Mouse (Mus musculus) stomach, embryonic 16.5 days (tissue): ENCODE data around the gene Cnn2. TPM values are rescaled to one million over a fixed set of nuclear protein-coding genes. Genes with fewer than 3 reads are reported as not detected.
"Not testable (repeated sequence)": the region's sequence is repeated elsewhere in the genome, so short reads cannot be mapped to it uniquely, and the experiment has no call there.

ENCODE experiments used
- ATAC-seq: fragments of 200-750 bp; cut with Nextera tagmentation; 2 replicates; pipeline ENCODE4 v1.8.0; 2017; ENCODE audit warnings: moderate number of reproducible peaks, moderate TSS enrichment; ENCODE audit not compliant: insufficient read depth, low FRiP score
- H3K27ac ChIP-seq: fragments of 300-500 bp; sonication (generic); 2 replicates; pipeline ENCODE4 v1.5.1; 2014; ENCODE audit warnings: low read length
- H3K27me3 ChIP-seq: fragments of 300-500 bp; sonication (generic); 2 replicates; pipeline ENCODE4 v1.6.1; 2014; ENCODE audit warnings: low read length, control low read depth, mixed read lengths; ENCODE audit not compliant: control insufficient read depth, insufficient read depth
- H3K36me3 ChIP-seq: fragments of 300-500 bp; sonication (generic); 2 replicates; pipeline ENCODE4 v1.6.1; 2014; ENCODE audit warnings: low read length; ENCODE audit not compliant: control insufficient read depth, insufficient read depth
- H3K4me1 ChIP-seq: fragments of 300-500 bp; sonication (generic); 2 replicates; pipeline ENCODE4 v1.6.1; 2014; ENCODE audit warnings: low read length, control low read depth, mixed read lengths; ENCODE audit not compliant: control insufficient read depth, insufficient read depth
- H3K4me2 ChIP-seq: fragments of 300-500 bp; sonication (generic); 2 replicates; pipeline ENCODE4 v1.6.1; 2014; ENCODE audit warnings: low read depth, low read length, mixed read lengths
- H3K4me3 ChIP-seq: fragments of 300-500 bp; sonication (generic); replicated peaks from 2 replicates; pipeline ENCODE4 v1.5.1; 2014; ENCODE audit warnings: mild to moderate bottlenecking, low read length
- H3K9ac ChIP-seq: fragments of 300-500 bp; sonication (generic); 2 replicates; pipeline ENCODE4 v1.6.1; 2014; ENCODE audit warnings: low read length
- H3K9me3 ChIP-seq: fragments of 300-500 bp; sonication (generic); replicated peaks from 2 replicates; pipeline ENCODE4 v1.6.1; 2016; ENCODE audit warnings: low read length, control low read depth; ENCODE audit not compliant: control insufficient read depth
- WGBS: fragments of 180-500 bp; shearing (Covaris S2); extraction: QIAGEN DNeasy Blood & Tissue Kit; methylation state at CpG from one replicate; pipeline ENCODE4 v1.1.7; 2014; 5-methylcytosine and 5-hydroxymethylcytosine counted together
- polyA plus RNA-seq: library from polyadenylated mRNA; unstranded; fragments of >200 nt; fragmentation: Nextera tagmentation; extraction: Ambion mirVana; gene quantifications from 2 replicates; pipeline ENCODE4 v1.2.1, GENCODE M21; 2015

Gene Cnn2
- polyA plus RNA-seq, 1 experiment from 2014 or later: 333 TPM

DNA sequence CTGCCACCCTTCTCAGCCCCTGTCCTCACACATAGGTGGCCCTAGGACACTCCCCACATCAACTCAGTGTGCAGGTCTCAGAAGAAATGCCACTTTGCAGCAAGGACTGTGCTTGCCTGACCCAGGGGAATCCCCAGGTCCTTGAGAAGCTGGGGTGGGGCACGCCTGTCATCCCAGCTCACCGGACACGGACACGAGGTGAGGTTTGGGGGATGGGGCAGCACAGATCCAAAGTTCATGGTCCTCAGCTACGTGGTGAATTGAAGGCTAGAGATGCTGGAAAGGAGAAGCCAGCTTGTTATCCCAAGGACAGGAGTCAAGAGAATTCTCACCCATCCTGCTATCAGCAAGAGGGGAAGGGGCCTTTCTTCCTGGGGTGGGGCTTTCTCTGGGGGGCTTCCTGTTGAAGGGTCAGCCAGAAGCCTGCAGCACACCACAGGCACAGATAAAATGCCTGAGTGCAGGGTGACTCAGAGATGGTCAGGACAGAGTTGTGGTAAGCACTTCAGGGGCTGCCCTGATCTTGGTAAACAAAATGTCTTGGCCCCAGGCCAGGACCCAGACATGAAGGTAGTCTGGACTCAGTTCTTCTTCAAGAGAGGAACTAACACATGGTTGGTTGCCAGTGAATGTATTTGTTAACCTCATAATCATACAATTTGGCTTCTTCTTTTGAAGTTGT, 44.6 kb downstream of the Cnn2 start:
- Histone ChIP-seq H3K27ac (peak overlapping the region; percentile 87), H3K4me1 (peaks cover 23% of the 10 kb centered on the region), H3K4me2 (no peak overlapping the region), H3K27me3 (no peaks in the 10 kb centered on the region), H3K9ac (peak overlapping the region; percentile 34), H3K36me3 (peaks cover 27% of the 10 kb centered on the region), H3K4me3 (no peak overlapping the region), H3K9me3 (no peaks in the 10 kb centered on the region)
- peak; percentile 41 for ATAC-seq
- WGBS: 37% methylated on average over 5 of the region's 5 CpGs

DNA sequence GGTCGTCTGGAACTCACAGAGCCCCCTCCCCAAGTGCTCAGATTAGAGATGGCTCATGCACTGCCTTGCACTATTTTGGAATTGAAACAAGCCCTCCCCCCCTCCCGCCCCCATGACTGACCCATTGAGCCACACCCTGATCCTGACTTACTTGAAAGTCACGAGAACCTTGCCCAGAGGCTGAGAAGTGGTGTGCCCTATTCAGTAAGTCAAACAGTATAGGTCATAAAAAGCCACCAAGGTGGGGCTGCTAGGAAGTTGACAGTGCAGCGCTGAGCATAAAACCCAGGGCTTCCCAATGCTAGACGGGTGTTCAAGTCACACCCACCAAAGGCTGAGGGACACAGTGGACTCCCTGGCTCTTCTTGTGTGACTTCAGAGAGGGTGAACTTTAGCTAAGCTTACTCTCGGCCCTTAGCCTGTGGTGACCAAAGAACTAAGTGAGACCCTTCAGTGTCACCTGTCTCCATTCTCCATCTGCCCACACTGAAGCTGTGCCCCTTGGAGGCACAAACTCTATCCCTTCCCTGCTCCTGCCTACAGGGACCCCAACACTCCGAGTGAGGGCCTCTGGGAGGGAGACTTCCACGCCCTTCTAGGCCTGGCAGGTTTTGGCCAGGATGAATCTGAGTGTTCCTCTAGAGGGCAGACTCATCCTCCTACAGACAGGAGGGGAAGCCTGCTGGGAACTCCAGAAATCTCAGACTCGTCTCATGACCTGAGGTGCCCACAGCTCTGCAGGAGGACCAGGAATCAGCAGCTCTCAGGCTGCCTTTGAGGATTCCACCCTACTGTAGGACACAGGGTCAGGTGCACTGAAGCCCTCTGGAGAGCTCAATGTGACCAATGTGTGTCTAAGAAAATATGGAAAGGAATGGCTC, 45.4 kb downstream of the Cnn2 start:
- no peaks in the 10 kb centered on the region for H3K9me3 ChIP-seq
- peak; percentile 52 for ATAC-seq
- no peaks in the 10 kb centered on the region for H3K27me3 ChIP-seq
- H3K4me2 ChIP-seq: no peak overlapping the region
- no peak overlapping the region for H3K4me3 ChIP-seq
- peaks cover 27% of the 10 kb centered on the region for H3K36me3 ChIP-seq
- H3K9ac ChIP-seq: peak overlapping the region; percentile 34
- WGBS: 30% methylated on average over 9 of the region's 9 CpGs
- H3K4me1 ChIP-seq: peaks cover 31% of the 10 kb centered on the region
- H3K27ac ChIP-seq: peak overlapping the region; percentile 87

DNA sequence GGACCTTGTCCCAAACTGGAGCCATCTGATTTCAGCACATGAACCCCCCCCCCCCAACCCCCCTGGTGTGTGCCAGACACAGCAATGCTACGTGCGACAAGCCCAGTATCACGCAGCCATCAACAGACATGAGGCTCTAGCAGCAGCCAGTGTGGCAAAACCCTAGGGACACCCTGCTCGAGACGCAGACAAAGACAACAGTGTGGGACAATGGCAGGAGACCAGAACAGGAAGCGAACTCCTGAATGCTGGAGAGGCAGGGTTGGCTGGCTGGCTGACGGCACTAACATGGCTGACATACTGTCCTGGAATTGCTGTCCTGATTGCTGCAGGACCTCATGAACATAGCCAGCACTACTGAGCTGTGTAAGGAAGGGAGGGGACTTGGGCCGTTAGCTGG, 46.8 kb downstream of the Cnn2 start:
- H3K4me3 ChIP-seq: no peak overlapping the region
- no peak overlapping the region for H3K4me2 ChIP-seq
- no peaks in the 10 kb centered on the region for H3K9me3 ChIP-seq
- H3K27me3 ChIP-seq: no peaks in the 10 kb centered on the region
- 0 out of 2 replicates have a peak overlapping the region, but pooled peaks have one; percentile 22 for H3K27ac ChIP-seq
- H3K36me3 ChIP-seq: peaks cover 27% of the 10 kb centered on the region
- 83% methylated on average over 8 of the region's 8 CpGs for WGBS
- no peak overlapping the region; the same call in 1 of the 2 replicates for H3K9ac ChIP-seq
- ATAC-seq: no peak
- peaks cover 35% of the 10 kb centered on the region for H3K4me1 ChIP-seq

DNA sequence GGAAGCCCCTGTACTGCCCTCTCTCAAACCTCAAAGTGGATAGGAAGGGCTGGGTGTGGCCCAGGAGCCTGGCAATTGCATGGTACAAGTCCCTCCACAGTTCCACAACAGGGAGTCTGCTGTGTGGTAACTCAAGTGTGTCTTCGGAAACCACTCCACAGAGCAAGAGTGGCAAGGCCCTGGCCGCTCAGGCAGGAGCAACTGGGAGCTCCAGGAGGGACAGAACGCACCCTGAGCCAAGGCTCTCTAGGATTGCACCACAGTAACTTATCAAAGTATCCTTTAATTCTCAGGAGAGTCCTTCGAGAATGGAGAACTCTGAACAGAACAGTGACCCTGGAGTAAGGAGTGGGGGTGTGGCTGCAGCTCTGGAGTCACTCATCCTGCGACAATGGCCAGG, 47.3 kb downstream of the Cnn2 start:
- Histone ChIP-seq H3K27me3 (no peaks in the 10 kb centered on the region), H3K4me3 (no peak overlapping the region), H3K36me3 (peaks cover 27% of the 10 kb centered on the region), H3K4me2 (no peak overlapping the region), H3K9ac (peak overlapping the region; percentile 29; the same call in 1 of the 2 replicates), H3K4me1 (peaks cover 35% of the 10 kb centered on the region), H3K27ac (0 out of 2 replicates have a peak overlapping the region, but pooled peaks have one; percentile 22), H3K9me3 (no peaks in the 10 kb centered on the region)
- 92% methylated on average over 5 of the region's 5 CpGs for WGBS
- no peak for ATAC-seq

GRCm38 (mm10) chr10:80036832-80037231, 48.4 kb downstream of the Cnn2 start:
- H3K4me2 ChIP-seq: no peak overlapping the region
- no peak for ATAC-seq
- no peak overlapping the region for H3K27ac ChIP-seq
- H3K36me3 ChIP-seq: peaks cover 27% of the 10 kb centered on the region
- 89% methylated on average over 13 of the region's 13 CpGs for WGBS
- no peak overlapping the region for H3K4me3 ChIP-seq
- H3K4me1 ChIP-seq: peaks cover 35% of the 10 kb centered on the region
- H3K27me3 ChIP-seq: no peaks in the 10 kb centered on the region
- no peaks in the 10 kb centered on the region for H3K9me3 ChIP-seq
- no peak overlapping the region for H3K9ac ChIP-seq

DNA sequence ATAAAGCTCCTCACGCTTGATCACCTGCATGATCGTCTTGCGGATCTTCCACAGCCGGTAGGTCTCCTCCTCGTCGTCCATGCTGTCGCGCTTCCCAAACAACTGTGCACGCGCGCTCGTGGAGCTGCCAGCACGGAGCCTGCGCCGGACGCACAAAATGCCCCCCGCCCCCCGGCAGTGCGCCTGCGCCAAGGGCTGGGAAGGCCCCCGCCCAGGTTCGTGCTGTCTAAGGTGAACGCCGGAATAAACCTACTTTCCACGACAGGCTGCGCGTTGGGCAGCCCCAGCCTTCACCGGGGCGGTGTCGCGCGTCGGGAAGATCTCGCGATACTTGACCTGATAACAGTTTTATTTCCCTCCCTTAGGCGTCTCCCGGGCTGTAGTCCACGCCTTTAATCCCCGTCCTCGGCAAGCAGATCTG, 51.2 kb downstream of the Cnn2 start, which contains the start of gene Polr2e:
Gene Polr2e, minus strand, starts transcription at position 237 of the 421 bp plus-strand sequence.
- Histone ChIP-seq H3K9ac (peak within 1 kb of the TSS; percentile 79), H3K36me3 (peaks cover 27% of the 10 kb centered on the region), H3K27me3 (no peaks in the 10 kb centered on the region), H3K4me2 (peak within 1 kb of the TSS; percentile 71), H3K9me3 (no peaks in the 10 kb centered on the region), H3K4me3 (peak within 1 kb of the TSS; percentile 96), H3K4me1 (peaks cover 14% of the 10 kb centered on the region), H3K27ac (peak within 1 kb of the TSS; percentile 60)
- WGBS: under 1% methylated on average over 40 of the region's 40 CpGs
- ATAC-seq: peak; percentile 97

GRCm38 (mm10) chr10:80041409-80042060, 53.2 kb downstream of the Cnn2 start:
- WGBS: 73% methylated on average over 8 of the region's 8 CpGs
- H3K4me2 ChIP-seq, H3K27ac ChIP-seq, H3K27me3 ChIP-seq, H3K4me3 ChIP-seq, H3K9ac ChIP-seq, ATAC-seq, H3K9me3 ChIP-seq: not testable (repeated sequence)
- H3K4me1 ChIP-seq: peaks cover 14% of the 10 kb centered on the region
- H3K36me3 ChIP-seq: peaks cover 14% of the 10 kb centered on the region

- Histone ChIP-seq H3K4me2 (no peak overlapping the region), H3K4me1 (peaks cover 12% of the 10 kb centered on the region), H3K27me3 (no peaks in the 10 kb centered on the region), H3K36me3 (no peaks in the 10 kb centered on the region), H3K9me3 (no peaks in the 10 kb centered on the region), H3K27ac (no peak overlapping the region), H3K4me3 (no peak overlapping the region), H3K9ac (no peak overlapping the region)
- no peak for ATAC-seq
- 74% methylated on average over 4 of the region's 4 CpGs for WGBS
Observed at GRCm38 (mm10) chr10:80044087-80044486, 55.7 kb downstream of the Cnn2 start.
